Mouse (Mus musculus) heart, adult 2 months (tissue): ENCODE results near the gene Ghdc. TPM values are rescaled to one million over a fixed set of nuclear protein-coding genes. Genes with fewer than 3 reads are reported as not detected.

ENCODE experiments used
- DNase-seq, 2 experiments: peaks; one replicate each; pipeline ENCODE4 v3.0.0; 2021
- H3K27ac ChIP-seq: fragments of 200-600 bp; 2 replicates; pipeline ENCODE4 v1.8.1; 2022
- H3K27me3 ChIP-seq: fragments of 200-500 bp; 2 replicates; pipeline ENCODE4 v1.6.1; 2012; ENCODE audit warnings: mild to moderate bottlenecking, low read length, inconsistent platforms, mixed read lengths; ENCODE audit not compliant: control insufficient read depth, insufficient read depth
- H3K36me3 ChIP-seq: fragments of 200-500 bp; 2 replicates; pipeline ENCODE4 v1.6.1; 2012; ENCODE audit warnings: low read length, inconsistent platforms; ENCODE audit not compliant: control insufficient read depth, insufficient read depth
- H3K4me1 ChIP-seq: fragments of 200-500 bp; 2 replicates; pipeline ENCODE4 v1.6.1; 2011; ENCODE audit warnings: low read length; ENCODE audit not compliant: control insufficient read depth, insufficient read depth
- H3K4me3 ChIP-seq: fragments of 200-600 bp; 2 replicates; pipeline ENCODE4 v1.8.1; 2022
- H3K79me2 ChIP-seq: fragments of 200-500 bp; replicated peaks from 2 replicates; pipeline ENCODE4 v1.6.1; 2012; ENCODE audit warnings: mild to moderate bottlenecking, inconsistent platforms, low read length, moderate library complexity, mixed read lengths; ENCODE audit not compliant: control insufficient read depth, insufficient read depth
- H3K9ac ChIP-seq: fragments of 200-500 bp; 2 replicates; pipeline ENCODE4 v1.6.1; 2012; ENCODE audit warnings: low read depth, mild to moderate bottlenecking, control low read depth, inconsistent platforms, low read length, mixed read lengths
- CTCF ChIP-seq: fragments of 200-600 bp; IDR thresholded peaks from 2 replicates; pipeline ENCODE4 v1.8.1; 2022; ENCODE audit warnings: antibody characterized with exemption, mild to moderate bottlenecking, moderate library complexity
- EP300 ChIP-seq: fragments of 200-500 bp; IDR thresholded peaks from 2 replicates; pipeline ENCODE4 v1.6.1; 2011; ENCODE audit warnings: low read depth, low read length, control low read depth; ENCODE audit not compliant: insufficient read depth
- POLR2A ChIP-seq: fragments of 200-500 bp; IDR thresholded peaks from 2 replicates; pipeline ENCODE4 v1.6.1; 2011; ENCODE audit warnings: mild to moderate bottlenecking, low read depth, low read length, control low read depth; ENCODE audit not compliant: insufficient read depth
- WGBS: fragments of 180-500 bp; shearing (Covaris S2); methylation state at CpG from one replicate; pipeline ENCODE4 v1.1.7; 2018; 5-methylcytosine and 5-hydroxymethylcytosine counted together
- intact Hi-C: fragments of 180-260 bp; cut with DNase I; formaldehyde crosslinking; loops from one replicate; pipeline ENCODE4 v1.15.1; 2025
- polyA plus RNA-seq: library from polyadenylated mRNA; depleted of rRNA; stranded (reverse); fragments of >200 nt; gene quantifications from 2 replicates; pipeline ENCODE4 v1.2.3, GENCODE M21; 2012
- total RNA-seq, 2 experiments: library from RNA; stranded (reverse); gene quantifications; 2 replicates each; pipeline ENCODE4 v1.2.3; 2021

The Ghdc gene
- total and polyA plus RNA-seq, 3 experiments: 10.1 to 11.6 (median 11.2) TPM

DNA sequence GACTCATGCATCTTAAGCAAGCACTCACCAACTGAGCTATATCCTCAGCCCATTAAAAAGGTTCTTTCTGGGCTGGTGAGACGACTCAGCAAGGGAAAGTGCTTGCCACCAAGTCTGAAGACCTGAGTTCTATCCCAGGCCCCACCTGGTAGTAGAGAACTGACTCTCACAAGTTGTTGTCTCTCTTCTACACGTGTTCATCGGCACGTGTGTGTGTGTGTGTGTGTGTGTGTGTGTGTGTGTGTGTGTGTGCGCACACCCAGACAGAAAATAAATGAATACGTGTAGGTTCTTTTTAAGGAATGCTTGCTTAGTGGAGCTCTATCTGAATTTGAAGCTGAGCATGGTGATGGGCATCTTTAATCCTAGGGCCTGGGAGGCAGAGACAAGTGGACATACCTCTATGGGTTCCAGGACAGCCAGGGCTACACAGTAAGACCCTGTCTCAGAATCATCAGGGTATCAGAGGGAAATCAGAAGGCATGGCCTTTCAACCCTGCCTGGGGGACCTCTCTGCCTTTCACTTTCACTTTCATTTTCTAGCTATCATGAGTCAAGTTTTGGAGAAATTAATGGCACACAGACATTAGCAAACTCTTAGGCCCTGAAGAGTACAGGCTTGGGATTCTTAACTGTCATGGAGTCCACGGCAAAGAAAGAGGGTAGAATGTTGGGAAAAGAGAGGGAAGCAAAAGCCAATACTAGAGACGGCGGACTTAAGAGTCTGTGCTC is 35.5 kb downstream of the Ghdc start:
- no peak for DNase-seq
- H3K36me3 ChIP-seq: no peaks in the 10 kb centered on the region; the same call in 1 of the 2 replicates
- peaks cover 22% of the 10 kb centered on the region for H3K4me1 ChIP-seq
- no peaks in the 10 kb centered on the region for H3K27me3 ChIP-seq
- H3K27ac ChIP-seq: peak overlapping the region; percentile 24; the same call in 1 of the 2 replicates
- peak overlapping the region; percentile 35 for H3K9ac ChIP-seq
- TF ChIP-seq EP300: 0 out of 2 replicates have a peak, but pooled peaks have one; percentile 12
- TF ChIP-seq POLR2A: no peak
- peaks cover 8% of the 10 kb centered on the region for H3K79me2 ChIP-seq
- intact Hi-C loops: no loop called here
- 77% methylated on average over 9 of the region's 9 CpGs for WGBS
- peak overlapping the region; percentile 2 for H3K4me3 ChIP-seq

DNA sequence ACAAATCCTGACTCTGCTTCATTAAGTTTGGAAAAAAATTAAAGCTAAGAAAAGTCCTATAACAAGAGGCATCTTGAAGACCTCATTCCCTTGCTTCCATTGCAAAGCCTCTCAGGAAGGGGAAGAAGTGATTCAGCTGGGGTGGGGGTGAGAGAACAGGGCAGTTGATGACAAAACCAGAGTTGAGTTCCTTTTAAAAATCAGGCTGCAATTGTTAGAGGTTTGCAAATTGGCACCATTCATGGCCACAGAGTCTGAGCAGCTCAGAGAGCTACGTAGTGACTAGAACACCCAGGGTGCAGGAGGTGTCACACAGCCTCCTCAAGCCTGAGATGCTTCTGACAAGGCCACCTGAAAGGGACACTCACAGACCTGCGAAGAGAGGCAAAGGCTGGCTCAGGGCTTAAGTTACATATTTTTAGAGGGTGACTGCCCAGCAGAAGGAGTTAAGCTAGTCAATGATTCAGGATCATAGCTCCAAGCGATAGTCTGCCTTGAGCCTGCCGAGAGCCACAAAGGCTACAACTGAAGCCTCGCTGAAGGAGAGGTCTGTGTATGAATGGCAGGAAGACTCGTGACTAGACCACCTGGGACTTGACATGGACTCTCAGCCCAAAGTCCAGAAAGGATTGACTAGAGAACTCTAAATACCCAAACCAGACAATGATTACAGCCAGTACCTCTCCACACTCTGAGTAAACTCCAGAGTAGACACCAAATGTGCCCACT is 40.1 kb downstream of the Ghdc start:
- peak overlapping the region; percentile 73 for H3K27ac ChIP-seq
- peaks cover 7% of the 10 kb centered on the region for H3K79me2 ChIP-seq
- WGBS: 51% methylated on average over 6 of the region's 6 CpGs
- no peak for DNase-seq
- TF ChIP-seq EP300: no peak
- H3K4me1 ChIP-seq: peaks cover 23% of the 10 kb centered on the region
- no peak overlapping the region for H3K9ac ChIP-seq
- H3K27me3 ChIP-seq: no peaks in the 10 kb centered on the region
- no peak overlapping the region for H3K4me3 ChIP-seq
- intact Hi-C loops: no loop called here
- H3K36me3 ChIP-seq: no peaks in the 10 kb centered on the region; the same call in none of the 2 replicates

DNA sequence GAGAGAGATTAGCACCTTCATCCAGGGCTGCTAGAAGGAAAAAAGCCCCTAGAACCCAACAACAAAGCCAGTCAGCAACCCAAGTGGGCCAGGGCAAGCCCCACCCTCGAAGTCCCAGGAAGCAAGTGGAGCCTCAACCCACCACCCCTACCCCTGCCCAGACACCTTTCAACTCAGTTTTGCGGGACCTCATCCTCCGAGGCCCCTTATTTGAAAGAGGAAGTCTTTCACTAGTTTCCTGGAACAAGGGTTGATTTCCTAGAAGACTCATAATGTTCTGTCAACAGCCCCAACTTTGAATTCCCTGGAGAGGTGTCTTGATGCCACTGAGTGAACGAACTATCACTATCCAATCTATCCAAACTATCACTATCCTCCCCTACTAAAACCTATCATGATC is 40.8 kb downstream of the Ghdc start:
- Histone ChIP-seq H3K79me2 (peaks cover 7% of the 10 kb centered on the region), H3K9ac (no peak overlapping the region), H3K36me3 (peaks cover 5% of the 10 kb centered on the region), H3K4me3 (no peak overlapping the region), H3K27me3 (no peaks in the 10 kb centered on the region), H3K4me1 (peaks cover 28% of the 10 kb centered on the region), H3K27ac (peak overlapping the region; percentile 73)
- no peak for DNase-seq
- 50% methylated on average over 4 of the region's 4 CpGs for WGBS
- TF ChIP-seq POLR2A: no peak
- no peak for TF ChIP-seq EP300
- no peak for TF ChIP-seq CTCF
- intact Hi-C loops: loop anchor here (10.0 kb wide), 1 partner anchor 335 kb away; no protein-coding TSS in a partner anchor

DNA sequence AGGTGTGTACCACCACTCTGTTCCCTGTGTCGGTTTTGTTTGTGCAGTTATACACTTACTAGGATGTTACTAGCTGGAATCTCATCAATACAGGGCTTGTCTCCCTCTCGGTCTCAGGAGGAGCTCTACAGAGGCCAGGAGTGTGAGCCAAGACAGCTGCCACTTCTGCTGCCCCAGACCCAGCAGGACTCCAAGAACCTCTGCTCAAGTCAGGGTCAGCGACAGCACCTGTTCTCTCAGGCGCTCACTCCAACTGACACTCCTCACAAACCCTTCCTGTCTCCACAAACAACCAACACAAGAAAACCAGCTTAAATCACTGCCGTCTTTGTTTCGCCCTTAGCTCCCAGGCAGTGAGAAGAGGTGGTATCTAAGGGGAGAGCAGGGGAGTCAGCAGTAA is 42.2 kb downstream of the Ghdc start:
- H3K27me3 ChIP-seq: no peaks in the 10 kb centered on the region
- peaks cover 34% of the 10 kb centered on the region for H3K4me1 ChIP-seq
- DNase-seq: no peak
- 67% methylated on average over 6 of the region's 6 CpGs for WGBS
- no peak for TF ChIP-seq CTCF
- no peak for TF ChIP-seq EP300
- TF ChIP-seq POLR2A: no peak
- no peak overlapping the region; the same call in 1 of the 2 replicates for H3K27ac ChIP-seq
- no peak overlapping the region for H3K9ac ChIP-seq
- no peak overlapping the region for H3K4me3 ChIP-seq
- intact Hi-C loops: loop anchor here (10.0 kb wide), 1 partner anchor 336 kb away; no protein-coding TSS in a partner anchor
- H3K79me2 ChIP-seq: peaks cover 6% of the 10 kb centered on the region
- peaks cover 10% of the 10 kb centered on the region for H3K36me3 ChIP-seq

DNA sequence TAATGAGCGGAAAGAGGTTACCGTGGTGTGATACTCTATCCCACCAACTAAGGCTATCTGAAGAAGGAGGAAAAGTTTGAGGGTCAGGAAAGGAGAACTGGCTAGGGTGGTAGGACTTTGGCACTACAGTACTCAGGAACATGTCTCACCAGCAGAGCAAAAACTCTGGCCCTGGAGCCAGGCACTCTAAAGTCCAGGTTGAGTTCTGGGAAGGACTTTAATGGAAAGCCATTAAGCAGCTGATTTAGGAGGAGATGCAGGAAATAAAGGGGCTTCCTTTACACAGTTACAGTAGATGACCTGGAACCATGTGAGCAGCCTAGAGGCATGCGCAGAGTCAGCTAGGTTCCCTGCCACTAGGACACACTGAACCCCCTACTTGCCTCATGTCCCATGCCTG is 43.6 kb downstream of the Ghdc start:
- H3K4me1 ChIP-seq: peaks cover 38% of the 10 kb centered on the region
- peak overlapping the region; percentile 10; the same call in 1 of the 2 replicates for H3K27ac ChIP-seq
- intact Hi-C loops: loop anchor here (10.0 kb wide), 1 partner anchor 338 kb away; no protein-coding TSS in a partner anchor
- no peak overlapping the region for H3K4me3 ChIP-seq
- DNase-seq: no peak
- TF ChIP-seq EP300: no peak
- TF ChIP-seq POLR2A: no peak
- no peak for TF ChIP-seq CTCF
- no peak overlapping the region for H3K9ac ChIP-seq
- WGBS: 73% methylated on average over 3 of the region's 3 CpGs
- no peaks in the 10 kb centered on the region for H3K27me3 ChIP-seq
- peaks cover 21% of the 10 kb centered on the region for H3K36me3 ChIP-seq
- peaks cover 9% of the 10 kb centered on the region for H3K79me2 ChIP-seq

DNA sequence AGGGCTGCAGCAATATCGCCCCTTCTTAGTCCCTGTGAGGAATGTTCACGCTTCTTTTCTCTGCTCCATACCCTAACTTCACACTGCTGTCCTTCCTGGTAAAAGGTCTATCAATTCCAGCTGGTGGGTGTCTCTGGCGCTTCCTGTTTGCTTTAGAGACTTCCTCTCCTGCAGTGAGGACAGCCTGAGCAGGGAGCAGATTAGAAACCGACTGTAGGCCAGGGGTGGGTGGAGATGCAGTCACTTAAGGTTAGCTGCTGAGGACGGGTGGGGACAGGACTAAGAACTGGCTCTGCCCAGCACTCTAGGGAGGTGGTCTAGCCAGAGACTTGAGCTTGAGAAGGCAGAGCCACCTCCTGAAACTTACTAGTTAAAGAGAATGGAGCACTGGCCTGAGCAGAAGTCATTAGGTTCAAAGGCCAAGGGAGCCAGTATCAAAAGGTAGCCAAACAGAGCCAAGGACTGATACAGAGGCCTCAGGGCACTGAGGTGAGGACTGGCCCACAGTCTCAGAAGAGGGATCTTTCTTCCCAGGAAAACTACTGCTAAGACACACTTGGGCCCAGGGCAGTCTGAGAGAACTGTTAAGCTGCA is 45.7 kb downstream of the Ghdc start:
- peak overlapping the region; percentile 32; the same call in 1 of the 2 replicates for H3K9ac ChIP-seq
- peaks cover 6% of the 10 kb centered on the region for H3K79me2 ChIP-seq

More for the DNA sequence above, 45.7 kb downstream of the Ghdc start:
- WGBS: 21% methylated on average over 5 of the region's 5 CpGs
- no peaks in the 10 kb centered on the region for H3K27me3 ChIP-seq
- peak; percentile 49 to 62 for DNase-seq
- H3K27ac ChIP-seq: peak overlapping the region; percentile 91
- H3K4me3 ChIP-seq: no peak overlapping the region
- H3K36me3 ChIP-seq: peaks cover 34% of the 10 kb centered on the region
- TF ChIP-seq POLR2A: no peak
- peak; percentile 62; the same call in 1 of the 2 replicates for TF ChIP-seq EP300
- intact Hi-C loops: loop anchor here (10.0 kb wide), 1 partner anchor 340 kb away; no protein-coding TSS in a partner anchor
- H3K4me1 ChIP-seq: peaks cover 47% of the 10 kb centered on the region
